Mouse (Mus musculus) olfactory bulb, adult 2 months (tissue): ENCODE results near the gene Acads. TPM values are rescaled to one million over a fixed set of nuclear protein-coding genes. Genes with fewer than 3 reads are reported as not detected.
"Not testable (repeated sequence)": the region's sequence is repeated elsewhere in the genome, so short reads cannot be mapped to it uniquely, and the experiment has no call there.

Experiments
- H3K27ac ChIP-seq: fragments of 200-500 bp; 2 replicates; pipeline ENCODE4 v1.5.1; 2012; ENCODE audit warnings: low read depth, low read length; ENCODE audit not compliant: insufficient read depth
- H3K4me1 ChIP-seq: fragments of 200-500 bp; 2 replicates; pipeline ENCODE4 v1.6.1; 2012; ENCODE audit warnings: low read length; ENCODE audit not compliant: control insufficient read depth, insufficient read depth
- H3K4me3 ChIP-seq: fragments of 200-500 bp; 2 replicates; pipeline ENCODE4 v1.5.1; 2012; ENCODE audit warnings: mild to moderate bottlenecking, low read depth, low read length, moderate library complexity; ENCODE audit not compliant: insufficient read depth
- CTCF ChIP-seq: fragments of 200-500 bp; IDR thresholded peaks from 2 replicates; pipeline ENCODE4 v1.5.1; 2012; ENCODE audit warnings: low read depth, mild to moderate bottlenecking, low read length, moderate library complexity; ENCODE audit not compliant: insufficient read depth
- POLR2A ChIP-seq: fragments of 200-500 bp; IDR thresholded peaks from 2 replicates; pipeline ENCODE4 v1.6.1; 2012; ENCODE audit warnings: mild to moderate bottlenecking, low read depth, low read length, moderate library complexity; ENCODE audit not compliant: insufficient read depth
- WGBS: fragments of 180-500 bp; shearing (Covaris S2); methylation state at CpG from one replicate; pipeline ENCODE4 v1.1.7; 2018; 5-methylcytosine and 5-hydroxymethylcytosine counted together
- polyA plus RNA-seq: library from polyadenylated mRNA; stranded (reverse); fragments of >200 nt; gene quantifications from 2 replicates; pipeline ENCODE4 v1.2.4, GENCODE M21; 2012; ENCODE audit warnings: low replicate concordance; ENCODE audit not compliant: missing spikeins, insufficient read depth, insufficient read length

Gene Acads
- polyA plus RNA-seq, 1 experiment, result not detected

GRCm38 (mm10) chr5:115126578-115127312 lies 7.6 kb upstream of the Acads start:
- TF ChIP-seq CTCF (no peak), POLR2A (no peak)
- Histone ChIP-seq H3K27ac (no peak overlapping the region), H3K4me3 (no peak overlapping the region), H3K4me1 (peaks cover 14% of the 10 kb centered on the region)
- WGBS, result 89% methylated on average over 28 of the region's 28 CpGs

GRCm38 (mm10) chr5:115125211-115125871 lies 6.2 kb upstream of the Acads start:
- Histone ChIP-seq H3K4me1 (peaks cover 14% of the 10 kb centered on the region), H3K27ac (no peak overlapping the region), H3K4me3 (no peak overlapping the region)
- TF ChIP-seq POLR2A (no peak), CTCF (peak; percentile 87)
- WGBS, result 14% methylated on average over 24 of the region's 24 CpGs

GRCm38 (mm10) chr5:115124690-115125089 lies 5.5 kb upstream of the Acads start:
- Histone ChIP-seq H3K27ac (no peak overlapping the region), H3K4me3 (no peak overlapping the region), H3K4me1 (peaks cover 14% of the 10 kb centered on the region)
- TF ChIP-seq POLR2A, result no peak
- TF ChIP-seq CTCF, result no peak
- WGBS, result 94% methylated on average over 6 of the region's 6 CpGs

GRCm38 (mm10) chr5:115120978-115121377 lies 1.8 kb upstream of the Acads start:
- no peak overlapping the region for H3K4me3 ChIP-seq
- no peak overlapping the region for H3K27ac ChIP-seq
- no peak for TF ChIP-seq POLR2A
- no peak for TF ChIP-seq CTCF
- H3K4me1 ChIP-seq, result peaks cover 10% of the 10 kb centered on the region
- WGBS, result 78% methylated on average over 5 of the region's 5 CpGs

GRCm38 (mm10) chr5:115117467-115117866 lies 1.7 kb downstream of the Acads start:
- TF ChIP-seq CTCF (no peak), POLR2A (no peak)
- H3K27ac ChIP-seq, result no peak overlapping the region
- H3K4me3 ChIP-seq, result no peak overlapping the region
- WGBS, result 95% methylated on average over 13 of the region's 13 CpGs
- peaks cover 3% of the 10 kb centered on the region; the same call in 1 of the 2 replicates for H3K4me1 ChIP-seq

- Histone ChIP-seq H3K4me1 (peaks cover 8% of the 10 kb centered on the region), H3K4me3 (no peak overlapping the region), H3K27ac (no peak overlapping the region)
- WGBS, result 96% methylated on average over 3 of the region's 3 CpGs
- TF ChIP-seq POLR2A (no peak), CTCF (no peak)
Measured at GRCm38 (mm10) chr5:115116426-115116825, 2.7 kb downstream of the Acads start.

GRCm38 (mm10) chr5:115114501-115114900 lies 4.6 kb downstream of the Acads start:
- Histone ChIP-seq H3K27ac (no peak overlapping the region), H3K4me3 (no peak overlapping the region)

GRCm38 (mm10) chr5:115113244-115113643 lies 5.9 kb downstream of the Acads start:
- Histone ChIP-seq H3K4me1 (peaks cover 5% of the 10 kb centered on the region; the same call in 1 of the 2 replicates), H3K4me3 (no peak overlapping the region), H3K27ac (no peak overlapping the region)
- TF ChIP-seq POLR2A, result no peak
- no peak for TF ChIP-seq CTCF
- WGBS, result 96% methylated on average over 12 of the region's 12 CpGs

More at GRCm38 (mm10) chr5:115114501-115114900, 4.6 kb downstream of the Acads start:
- no peak for TF ChIP-seq POLR2A
- no peak for TF ChIP-seq CTCF
- peaks cover 8% of the 10 kb centered on the region for H3K4me1 ChIP-seq
- 91% methylated on average over 8 of the region's 8 CpGs for WGBS

- H3K27ac ChIP-seq, result no peak overlapping the region
- 81% methylated on average over 7 of the region's 8 CpGs for WGBS
- TF ChIP-seq CTCF, result no peak
- TF ChIP-seq POLR2A, result no peak
Measured at GRCm38 (mm10) chr5:115111156-115111555, 8.0 kb downstream of the Acads start.

GRCm38 (mm10) chr5:115103253-115103652 lies 15.9 kb downstream of the Acads start:
- not testable (repeated sequence) for H3K4me1 ChIP-seq, H3K27ac ChIP-seq, H3K4me3 ChIP-seq
- 96% methylated on average over 23 of the region's 23 CpGs for WGBS

More at GRCm38 (mm10) chr5:115111156-115111555, 8.0 kb downstream of the Acads start:
- Histone ChIP-seq H3K4me3 (no peak overlapping the region), H3K4me1 (peaks cover 5% of the 10 kb centered on the region; the same call in 1 of the 2 replicates)
